Mouse (Mus musculus): ENCODE measurements around the gene Ggact.

The Ggact gene

GRCm38 (mm10) chr14:122865462-122866129, 48.0 kb downstream of the Ggact start:
- no peak for DNase-seq (ENCODE audit: low read depth)

GRCm38 (mm10) chr14:122862623-122863022, 50.9 kb downstream of the Ggact start:
- DNase-seq (ENCODE audit: low read depth): no peak

- no peak for DNase-seq (ENCODE audit: low read depth)
Observed at GRCm38 (mm10) chr14:122859792-122860191, 53.8 kb downstream of the Ggact start.

GRCm38 (mm10) chr14:122852506-122853057, 61.0 kb downstream of the Ggact start:
- DNase-seq (ENCODE audit: low read depth): no peak

GRCm38 (mm10) chr14:122837018-122837417, 76.5 kb downstream of the Ggact start:
- DNase-seq (ENCODE audit: low read depth): no peak

GRCm38 (mm10) chr14:122836221-122836620, 77.3 kb downstream of the Ggact start:
- no peak for DNase-seq (ENCODE audit: low read depth)

DNA sequence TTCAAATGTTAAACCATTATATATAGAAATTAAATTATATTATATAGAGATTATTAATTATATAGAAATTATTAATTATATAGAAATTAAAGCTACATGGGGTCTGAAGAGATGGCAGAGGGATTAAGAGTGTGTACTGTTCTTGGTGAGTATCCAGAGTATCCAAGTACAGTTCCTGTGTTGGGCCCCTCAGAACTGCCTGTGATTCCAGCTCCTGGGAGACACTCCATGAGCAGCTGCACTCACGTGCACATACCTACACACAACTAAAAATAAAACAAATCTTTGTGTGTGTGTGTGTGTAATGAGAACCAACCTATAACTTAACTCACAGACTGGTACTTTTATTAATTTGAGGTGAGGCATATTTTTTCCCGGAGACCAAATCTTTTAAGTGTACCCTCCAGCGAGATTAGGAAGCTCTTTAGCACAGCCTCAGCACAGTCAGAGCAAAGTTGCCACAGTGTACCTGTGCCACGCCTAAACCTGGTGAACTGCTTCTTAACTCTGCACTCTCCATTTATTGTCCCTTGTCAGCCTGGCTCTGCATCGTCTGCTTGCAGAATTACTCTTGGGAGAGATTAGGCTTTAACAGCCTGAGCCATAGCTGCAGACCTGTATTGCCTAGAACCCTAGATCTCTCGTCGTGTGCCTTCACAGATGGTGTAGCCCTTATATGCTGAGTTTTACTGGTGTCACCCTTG, 77.9 kb downstream of the Ggact start:
- no peak for DNase-seq (ENCODE audit: low read depth)

DNA sequence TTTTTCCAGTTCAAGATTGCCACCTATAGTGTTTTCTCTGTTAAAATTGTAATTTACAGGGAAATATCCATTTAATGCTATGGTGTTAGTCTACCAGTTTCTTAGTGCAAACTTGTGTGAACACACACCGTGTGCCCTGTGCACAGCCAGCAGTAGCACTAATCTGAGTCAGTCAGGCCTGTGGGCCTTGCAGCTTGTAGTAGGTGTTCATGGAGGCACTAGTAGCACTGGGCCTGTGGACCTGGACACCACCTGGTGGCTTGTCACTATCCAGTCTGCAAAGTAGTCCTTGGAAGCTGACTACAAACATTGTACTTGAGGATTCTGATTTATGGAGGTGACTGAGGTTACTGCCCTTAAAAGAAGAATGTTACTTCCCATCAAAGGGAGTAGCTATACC, 78.8 kb downstream of the Ggact start:
- no peak for DNase-seq (ENCODE audit: low read depth)

DNA sequence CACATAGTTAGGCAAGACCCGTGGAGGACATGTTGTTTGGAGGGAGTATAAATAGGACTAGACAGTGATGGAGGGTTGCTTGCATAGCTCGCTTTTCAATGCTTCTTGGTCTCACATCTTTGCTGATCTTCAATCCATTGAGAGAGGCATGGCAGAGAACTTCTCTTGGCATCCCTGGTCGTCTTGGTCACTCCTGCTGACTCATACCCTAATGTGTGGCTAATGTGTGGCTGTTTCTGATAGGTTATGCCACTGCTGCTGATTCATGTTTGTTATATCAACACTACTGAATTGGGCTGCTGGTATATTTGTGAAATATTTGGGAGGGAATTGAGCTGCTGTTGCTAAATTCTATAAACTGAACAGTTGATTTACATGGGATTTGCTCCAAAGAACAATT, 79.9 kb downstream of the Ggact start:
- DNase-seq (ENCODE audit: low read depth): no peak

GRCm38 (mm10) chr14:122830433-122830832, 83.1 kb downstream of the Ggact start:
- DNase-seq (ENCODE audit: low read depth): no peak

- no peak for DNase-seq (ENCODE audit: low read depth)
Observed at GRCm38 (mm10) chr14:122825464-122825863, 88.1 kb downstream of the Ggact start.

DNA sequence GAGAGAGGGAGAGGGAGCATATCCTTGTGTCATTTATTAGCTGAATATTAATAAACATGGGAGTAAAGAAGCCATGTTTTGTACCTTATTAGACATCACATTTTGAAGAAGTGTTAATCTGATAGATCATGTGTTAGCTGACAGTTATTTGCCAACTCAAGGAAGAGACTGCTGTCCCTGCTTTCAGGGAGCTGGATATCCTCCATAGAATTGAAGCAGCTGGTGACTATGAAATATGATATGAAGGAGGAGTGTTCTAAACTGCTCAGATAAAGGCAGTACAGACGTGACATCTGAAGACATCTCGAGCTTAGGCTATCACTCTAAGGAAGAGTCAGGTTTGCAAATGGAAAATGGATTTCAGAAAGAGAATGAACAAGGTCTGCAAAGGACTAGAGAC, 89.8 kb downstream of the Ggact start:
- DNase-seq (ENCODE audit: low read depth): no peak

DNA sequence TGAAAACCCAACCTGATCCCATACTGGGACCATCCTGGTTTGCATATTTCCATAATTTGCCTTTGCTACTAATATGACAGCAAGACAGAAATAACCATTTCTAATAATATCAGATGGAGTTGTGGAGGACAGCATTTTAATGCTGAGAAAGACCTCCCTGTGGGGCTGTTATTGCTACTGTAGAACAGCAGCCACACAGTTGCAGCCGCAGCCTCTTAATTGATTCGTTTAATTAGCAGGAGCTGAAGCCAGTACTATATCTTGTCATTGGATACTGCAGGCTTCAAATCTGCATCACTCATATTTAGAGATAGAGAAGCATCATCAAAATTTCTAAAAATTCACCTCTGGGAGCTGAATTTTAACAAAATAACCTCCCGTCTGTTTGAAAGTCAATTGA, 92.6 kb downstream of the Ggact start:
- DNase-seq (ENCODE audit: low read depth): no peak

DNA sequence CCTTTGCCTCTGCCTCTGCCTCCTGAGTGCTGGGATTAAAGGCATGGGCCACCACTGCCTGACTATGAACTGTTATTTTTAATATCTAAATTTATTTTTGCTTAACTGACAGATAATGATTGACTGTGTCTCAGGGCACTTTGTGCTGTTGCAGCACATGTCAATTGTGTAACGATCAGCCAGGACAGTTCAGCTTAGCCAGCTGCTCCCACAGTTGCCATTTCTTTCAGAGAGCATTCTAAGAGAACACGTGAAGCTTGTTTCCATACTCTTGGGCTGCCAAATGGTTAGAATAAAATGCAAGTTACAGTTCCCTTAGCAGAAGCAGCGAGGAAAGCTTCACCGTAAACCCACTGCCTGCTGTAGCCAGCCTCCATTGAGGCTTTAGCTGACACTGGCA, 113.3 kb downstream of the Ggact start:
- no peak for DNase-seq (ENCODE audit: low read depth)

DNA sequence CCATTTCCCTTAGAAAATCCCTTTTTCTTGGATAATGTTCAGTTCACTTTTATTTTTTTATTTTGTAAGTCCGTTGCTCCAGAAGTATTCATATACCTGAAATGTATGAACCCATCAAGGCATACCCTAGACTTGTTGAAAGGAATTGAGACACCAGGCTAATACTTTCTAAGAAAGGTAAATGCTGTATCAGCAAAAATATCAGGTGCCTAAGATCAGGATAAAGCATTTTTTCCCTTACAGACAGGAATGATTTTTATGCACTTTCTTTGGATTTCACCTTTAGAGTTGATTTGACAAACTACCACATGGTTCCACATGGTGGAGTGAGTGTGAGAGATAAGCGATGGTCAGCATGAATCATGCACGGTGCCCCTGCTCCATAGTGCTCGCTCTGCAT, 120.2 kb downstream of the Ggact start:
- DNase-seq (ENCODE audit: low read depth): no peak

DNA sequence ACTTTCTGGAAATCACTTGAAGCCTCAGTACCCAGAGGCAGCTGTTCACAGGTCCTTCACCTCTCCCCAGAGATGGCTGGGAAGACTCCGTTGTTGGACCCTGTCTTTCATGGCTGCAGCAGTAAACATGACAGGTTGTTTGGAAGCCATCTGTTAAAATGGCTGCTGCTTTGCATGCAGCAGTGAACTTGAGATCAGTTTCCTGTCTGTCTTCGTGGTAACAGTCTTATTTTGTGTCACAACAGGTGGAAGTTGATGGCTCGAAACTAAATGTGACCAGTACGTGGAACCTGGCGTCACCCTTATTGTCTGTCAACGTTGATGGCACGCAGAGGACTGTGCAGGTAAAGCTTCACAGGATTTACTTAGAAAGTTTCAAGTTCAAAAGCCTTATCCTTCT, 123.4 kb downstream of the Ggact start:
- DNase-seq (ENCODE audit: low read depth): no peak

GRCm38 (mm10) chr14:122788199-122788598, 125.4 kb downstream of the Ggact start:
- DNase-seq (ENCODE audit: low read depth): no peak

GRCm38 (mm10) chr14:122784701-122785100, 128.9 kb downstream of the Ggact start:
- no peak for DNase-seq (ENCODE audit: low read depth)

DNA sequence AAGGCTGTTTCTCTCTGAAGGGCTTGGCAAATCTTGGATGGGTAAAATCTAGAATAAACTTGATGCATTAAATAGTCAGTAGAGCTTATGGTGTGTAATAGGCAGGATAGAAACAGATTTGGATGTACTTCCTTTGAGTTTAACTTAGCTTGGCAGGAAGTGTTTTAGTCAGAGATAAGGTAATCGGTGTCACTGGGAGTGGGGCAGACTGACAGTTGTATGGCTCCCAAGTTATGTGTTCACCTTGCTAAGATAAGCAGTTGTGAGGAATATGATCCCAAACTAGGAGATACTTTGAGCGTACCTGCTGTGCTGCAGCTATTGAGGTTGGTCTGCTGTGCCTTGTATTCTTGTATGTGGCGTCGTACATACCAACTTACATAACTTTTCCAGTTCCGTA, 147.1 kb downstream of the Ggact start:
- no peak for DNase-seq (ENCODE audit: low read depth)
